Mouse (Mus musculus): Measurements from ENCODE around the gene Gadd45g.

GRCm38 (mm10) chr13:51834520-51834919, 12.0 kb upstream of the Gadd45g start:
- TF ChIP-seq CTCF (IDR thresholded peaks at IDR 0.05; ENCODE audit: borderline replicate concordance, extremely low read depth, insufficient read depth, insufficient read length) (no peak), POLR2A (IDR thresholded peaks at IDR 0.05; ENCODE audit: borderline replicate concordance, extremely low read depth, insufficient read depth, insufficient read length, poor library complexity, severe bottlenecking) (no peak)

Data from brain, embryonic 14.5 days (tissue).